Mouse (Mus musculus): ENCODE measurements around the gene Cebpb. TPM values are rescaled to one million over a fixed set of nuclear protein-coding genes. Genes with fewer than 3 reads are reported as not detected.

Cebpb gene
- total and polyA plus RNA-seq, 2 experiments from 2014 or later, result 5.4 to 8.0 TPM

DNA sequence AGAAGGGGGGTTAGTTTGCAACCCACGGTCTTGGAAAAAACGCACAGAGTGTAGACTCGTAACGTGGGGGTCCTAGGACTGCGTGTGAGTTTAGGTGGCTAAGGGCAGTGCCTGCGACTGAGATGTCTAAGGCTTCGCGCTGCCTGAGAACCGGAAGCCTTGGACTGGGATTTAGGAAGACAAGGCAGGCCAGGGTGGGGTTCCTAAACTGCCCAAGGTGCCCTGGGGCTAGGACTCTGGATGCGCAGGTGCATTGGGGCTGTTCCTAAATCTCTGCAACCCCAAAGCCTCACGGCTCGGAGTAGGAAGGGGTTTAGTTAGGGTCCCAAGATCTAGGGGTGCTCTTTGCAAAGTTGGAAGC lies 28.1 kb upstream of the Cebpb start:
- no peaks in the 10 kb centered on the region for H3K27me3 ChIP-seq (ENCODE audit: insufficient read depth, low read length)
- H3K9me3 ChIP-seq (ENCODE audit: low read length), result no peaks in the 10 kb centered on the region
- H3K36me3 ChIP-seq (ENCODE audit: insufficient read depth, low read length), result 0 out of 2 replicates have a peak, but pooled peaks cover 3% of the 10 kb centered on the region
- H3K4me1 ChIP-seq (ENCODE audit: insufficient read depth, low read length), result peaks cover 11% of the 10 kb centered on the region
- 1% methylated on average over 12 of the region's 12 CpGs for WGBS
- peak; percentile 25 for ATAC-seq (ENCODE audit: low FRiP score)
- peak overlapping the region; percentile 18; the same call in 1 of the 2 replicates for H3K27ac ChIP-seq (ENCODE audit: low read depth, low read length)
- H3K9ac ChIP-seq (replicated peaks; ENCODE audit: low read length, poor library complexity, severe bottlenecking), result peak overlapping the region; percentile 81
- TF ChIP-seq CTCF (IDR thresholded peaks at IDR 0.05), result no peak
- H3K4me2 ChIP-seq (ENCODE audit: low read depth, low read length, poor library complexity, severe bottlenecking), result peak overlapping the region; percentile 94
- peak overlapping the region; percentile 78 for H3K4me3 ChIP-seq (ENCODE audit: low read depth, low read length)
- DNase-seq (ENCODE audit: low spot score), result peak; percentile 35

DNA sequence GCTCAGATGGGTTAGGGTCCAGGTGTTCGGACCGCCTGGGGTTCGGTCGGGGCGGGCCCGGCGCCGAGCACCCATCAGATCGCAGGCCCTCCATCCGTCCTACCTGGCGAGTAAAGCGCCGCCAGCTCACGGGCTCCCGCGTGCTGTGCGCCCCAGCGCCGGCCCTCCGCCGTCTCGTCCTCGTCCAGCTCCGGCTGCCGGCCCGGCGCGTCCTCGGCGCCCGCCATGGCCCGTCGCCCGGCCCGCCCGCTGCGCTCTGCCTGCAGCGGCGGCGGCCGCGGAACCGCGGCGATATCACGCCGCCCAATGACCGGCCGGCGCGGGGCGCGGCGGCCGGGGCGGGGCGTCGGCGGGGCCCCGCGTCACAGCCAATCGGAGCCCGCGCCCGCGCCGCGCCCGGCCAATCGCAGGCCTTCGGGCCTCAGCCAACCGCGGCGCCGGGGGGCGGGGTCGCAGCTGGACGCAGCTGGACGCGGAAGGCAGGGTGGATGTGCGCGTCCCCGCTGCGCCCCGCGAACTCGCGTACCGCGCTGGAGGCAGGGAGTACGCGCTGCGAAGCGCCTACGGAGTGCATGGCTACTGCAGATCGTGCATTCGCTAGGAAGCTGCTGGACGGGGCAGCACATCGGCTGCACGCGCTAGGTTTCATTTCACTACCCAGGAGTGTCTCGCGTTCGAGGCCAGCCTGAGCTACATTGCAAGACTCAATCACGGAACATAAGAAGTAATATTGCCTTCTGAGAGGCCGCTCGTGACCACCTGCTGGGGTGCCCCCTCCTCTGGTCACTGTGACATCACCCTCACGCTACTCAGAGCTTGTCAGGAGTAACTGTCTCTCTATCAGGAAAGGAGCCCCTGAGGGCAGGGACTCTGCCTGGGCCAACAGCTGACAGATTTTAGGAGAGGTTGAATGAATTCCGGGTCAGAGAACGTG lies 27.2 kb upstream of the Cebpb start, which contains the start of gene Gm20431:
TSS of gene Gm20431 (minus strand) at position 227 of the 934 bp plus-strand sequence.
- peak within 1 kb of the TSS; percentile 72 for H3K27ac ChIP-seq (ENCODE audit: low read depth, low read length)

DNA sequence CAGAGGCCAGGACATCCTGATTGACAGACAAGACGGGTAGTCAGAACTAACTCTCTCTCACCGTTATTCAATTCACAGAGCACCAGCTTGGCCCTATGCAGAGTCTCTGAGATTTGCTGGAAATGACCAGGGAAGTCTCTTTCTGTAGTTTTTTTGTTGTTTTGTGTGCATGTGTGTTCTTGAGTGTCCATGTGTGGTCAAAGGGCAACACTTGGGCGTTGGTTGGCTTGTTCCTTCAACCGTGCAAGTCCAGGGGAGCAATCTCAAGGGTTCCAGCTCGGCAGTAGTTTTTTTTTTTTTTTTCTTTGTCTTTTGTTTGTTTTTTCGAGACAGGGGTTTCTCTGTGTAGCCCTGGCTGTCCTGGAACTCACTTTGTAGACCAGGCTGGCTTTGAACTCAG lies 26.0 kb upstream of the Cebpb start:
- no peak overlapping the region for H3K9ac ChIP-seq (replicated peaks; ENCODE audit: low read length, poor library complexity, severe bottlenecking)
- WGBS, result 64% methylated on average over 6 of the region's 6 CpGs
- peaks cover 11% of the 10 kb centered on the region for H3K4me1 ChIP-seq (ENCODE audit: insufficient read depth, low read length)
- no peaks in the 10 kb centered on the region for H3K9me3 ChIP-seq (ENCODE audit: low read length)
- no peak overlapping the region for H3K4me2 ChIP-seq (ENCODE audit: low read depth, low read length, poor library complexity, severe bottlenecking)
- no peak overlapping the region for H3K4me3 ChIP-seq (ENCODE audit: low read depth, low read length)
- H3K27ac ChIP-seq (ENCODE audit: low read depth, low read length), result no peak overlapping the region
- DNase-seq (ENCODE audit: low spot score) (no peak), ATAC-seq (ENCODE audit: low FRiP score) (no peak)
- TF ChIP-seq CTCF (IDR thresholded peaks at IDR 0.05), result no peak
- H3K36me3 ChIP-seq (ENCODE audit: insufficient read depth, low read length), result 0 out of 2 replicates have a peak, but pooled peaks cover 3% of the 10 kb centered on the region
- no peaks in the 10 kb centered on the region for H3K27me3 ChIP-seq (ENCODE audit: insufficient read depth, low read length)

More for the DNA sequence above, 27.2 kb upstream of the Cebpb start, which contains the start of gene Gm20431:
- H3K4me1 ChIP-seq (ENCODE audit: insufficient read depth, low read length), result peaks cover 11% of the 10 kb centered on the region
- TF ChIP-seq CTCF (IDR thresholded peaks at IDR 0.05), result 0 out of 2 replicates have a peak, but pooled peaks have one; percentile 5
- H3K4me2 ChIP-seq (ENCODE audit: low read depth, low read length, poor library complexity, severe bottlenecking), result peak within 1 kb of the TSS; percentile 94
- ATAC-seq (ENCODE audit: low FRiP score) (peak; percentile 94), DNase-seq (ENCODE audit: low spot score) (peak; percentile 96)
- peak within 1 kb of the TSS; percentile 78 for H3K4me3 ChIP-seq (ENCODE audit: low read depth, low read length)
- H3K9ac ChIP-seq (replicated peaks; ENCODE audit: low read length, poor library complexity, severe bottlenecking), result peak within 1 kb of the TSS; percentile 81
- no peaks in the 10 kb centered on the region for H3K9me3 ChIP-seq (ENCODE audit: low read length)
- H3K36me3 ChIP-seq (ENCODE audit: insufficient read depth, low read length), result 0 out of 2 replicates have a peak, but pooled peaks cover 3% of the 10 kb centered on the region
- WGBS, result under 1% methylated on average over 95 of the region's 110 CpGs
- H3K27me3 ChIP-seq (ENCODE audit: insufficient read depth, low read length), result no peaks in the 10 kb centered on the region

DNA sequence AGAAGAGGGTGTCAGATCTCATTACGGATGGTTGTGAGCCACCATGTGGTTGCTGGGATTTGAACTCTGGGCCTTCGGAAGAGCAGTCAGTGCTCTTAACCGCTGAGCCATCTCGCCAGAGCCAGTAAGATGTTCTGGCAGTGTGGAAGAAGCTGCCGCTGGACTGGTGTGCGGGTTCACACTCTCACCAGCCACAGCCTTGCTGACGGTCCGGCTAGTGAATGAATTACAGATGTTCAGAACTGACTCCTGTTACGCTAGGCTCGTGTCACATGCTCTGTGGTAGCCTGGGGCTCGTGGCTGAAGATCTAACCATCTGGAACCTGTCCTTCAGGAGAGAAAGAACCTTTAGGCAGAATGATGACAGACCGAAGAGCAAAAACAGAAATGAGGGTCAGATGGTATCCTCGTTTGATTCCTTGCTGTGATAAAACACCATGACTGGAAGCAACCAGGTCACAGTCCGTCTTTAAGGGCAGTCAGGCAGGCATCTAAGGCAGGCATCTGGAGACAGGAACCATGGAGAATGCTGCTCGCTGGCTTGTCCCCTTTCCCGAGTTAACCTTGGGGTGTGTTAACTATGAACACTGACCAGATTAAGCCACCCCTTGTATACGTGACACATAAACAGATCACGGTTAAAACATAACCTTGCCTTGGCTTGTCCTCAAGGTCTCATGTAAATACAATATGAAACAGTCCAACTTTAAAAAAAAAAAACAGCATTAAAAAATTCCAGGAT lies 22.6 kb upstream of the Cebpb start:
- Histone ChIP-seq H3K36me3 (ENCODE audit: insufficient read depth, low read length) (no peaks in the 10 kb centered on the region), H3K9me3 (ENCODE audit: low read length) (no peaks in the 10 kb centered on the region), H3K9ac (replicated peaks; ENCODE audit: low read length, poor library complexity, severe bottlenecking) (no peak overlapping the region), H3K4me2 (ENCODE audit: low read depth, low read length, poor library complexity, severe bottlenecking) (no peak overlapping the region), H3K27me3 (ENCODE audit: insufficient read depth, low read length) (no peaks in the 10 kb centered on the region), H3K4me3 (ENCODE audit: low read depth, low read length) (no peak overlapping the region), H3K27ac (ENCODE audit: low read depth, low read length) (no peak overlapping the region), H3K4me1 (ENCODE audit: insufficient read depth, low read length) (no peaks in the 10 kb centered on the region)
- 85% methylated on average over 18 of the region's 18 CpGs for WGBS
- no peak for TF ChIP-seq CTCF (IDR thresholded peaks at IDR 0.05)
- no peak for DNase-seq (ENCODE audit: low spot score)
- ATAC-seq (ENCODE audit: low FRiP score), result no peak

DNA sequence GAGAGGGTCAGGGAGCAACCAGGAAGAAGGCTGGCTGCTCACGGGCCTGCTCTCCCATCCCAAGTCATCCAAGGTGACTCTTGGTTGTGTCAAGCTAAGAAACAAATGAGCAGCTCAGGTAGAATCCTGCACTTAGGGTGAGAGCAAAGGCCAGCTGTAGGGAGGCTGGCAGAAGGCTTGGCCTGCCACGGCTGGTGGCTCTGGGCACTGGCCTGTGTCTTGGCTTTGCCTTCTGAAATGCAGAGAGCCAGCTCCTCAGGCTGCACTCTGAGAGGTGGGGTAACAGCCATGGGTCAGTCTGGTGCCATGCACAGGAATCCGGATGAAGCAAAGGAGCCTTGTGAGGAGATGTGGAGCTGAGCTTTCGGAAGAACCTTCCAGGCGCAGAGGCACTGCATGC lies 20.3 kb upstream of the Cebpb start:
- DNase-seq (ENCODE audit: low spot score) (no peak), ATAC-seq (ENCODE audit: low FRiP score) (no peak)
- no peaks in the 10 kb centered on the region for H3K9me3 ChIP-seq (ENCODE audit: low read length)
- no peak overlapping the region for H3K27ac ChIP-seq (ENCODE audit: low read depth, low read length)
- H3K9ac ChIP-seq (replicated peaks; ENCODE audit: low read length, poor library complexity, severe bottlenecking), result no peak overlapping the region
- H3K36me3 ChIP-seq (ENCODE audit: insufficient read depth, low read length), result no peaks in the 10 kb centered on the region
- 94% methylated on average over 5 of the region's 5 CpGs for WGBS
- TF ChIP-seq CTCF (IDR thresholded peaks at IDR 0.05), result no peak
- H3K4me2 ChIP-seq (ENCODE audit: low read depth, low read length, poor library complexity, severe bottlenecking), result no peak overlapping the region
- H3K27me3 ChIP-seq (ENCODE audit: insufficient read depth, low read length), result no peaks in the 10 kb centered on the region
- no peak overlapping the region for H3K4me3 ChIP-seq (ENCODE audit: low read depth, low read length)
- no peaks in the 10 kb centered on the region for H3K4me1 ChIP-seq (ENCODE audit: insufficient read depth, low read length)

All from midbrain, postnatal 0 days (tissue).